Mouse (Mus musculus) liver, adult 2 months (tissue): ENCODE measurements at regions not wholly inside any gene's neighbourhood (a gene's known extent, or its start where the extent isn't known, plus 50 kb on each side); places are given as distances from the start of the nearest gene placed in this dataset.

Experiments used
- DNase-seq: peaks from one replicate; pipeline ENCODE4 v3.0.0-alpha.2; 2011; ENCODE audit warnings: low read depth, low spot score; ENCODE audit errors: extremely low read depth
- H3K27ac ChIP-seq: fragments of 200-500 bp; replicated peaks from 2 replicates; pipeline ENCODE4 v1.5.1; 2012; ENCODE audit warnings: low read depth, mild to moderate bottlenecking, control low read depth, inconsistent platforms, low read length; ENCODE audit not compliant: insufficient read depth
- H3K27me3 ChIP-seq: fragments of 200-500 bp; 2 replicates; pipeline ENCODE4 v1.6.1; 2012; ENCODE audit warnings: mild to moderate bottlenecking, moderate library complexity, low read length, inconsistent platforms; ENCODE audit not compliant: control insufficient read depth, insufficient read depth
- H3K36me3 ChIP-seq: fragments of 200-500 bp; 2 replicates; pipeline ENCODE4 v1.6.1; 2012; ENCODE audit warnings: low read length, inconsistent platforms; ENCODE audit not compliant: control insufficient read depth, insufficient read depth
- H3K4me1 ChIP-seq: fragments of 200-500 bp; 2 replicates; pipeline ENCODE4 v1.6.1; 2011; ENCODE audit warnings: low read length; ENCODE audit not compliant: control insufficient read depth, insufficient read depth
- H3K4me3 ChIP-seq: fragments of 200-500 bp; 2 replicates; pipeline ENCODE4 v1.5.1; 2011; ENCODE audit warnings: low read depth, mild to moderate bottlenecking, control low read depth, low read length, moderate library complexity; ENCODE audit not compliant: insufficient read depth
- H3K79me2 ChIP-seq: fragments of 200-500 bp; 2 replicates; pipeline ENCODE4 v1.6.1; 2012; ENCODE audit warnings: inconsistent platforms, mild to moderate bottlenecking, low read length, moderate library complexity; ENCODE audit not compliant: control insufficient read depth, insufficient read depth
- H3K9ac ChIP-seq: fragments of 200-500 bp; 2 replicates; pipeline ENCODE4 v1.6.1; 2012; ENCODE audit warnings: low read depth, mild to moderate bottlenecking, control low read depth, inconsistent platforms, low read length
- CTCF ChIP-seq: fragments of 200-500 bp; IDR thresholded peaks from 2 replicates; pipeline ENCODE4 v1.5.1; 2011; ENCODE audit warnings: low read depth, low read length, control low read depth
- POLR2A ChIP-seq: fragments of 200-500 bp; IDR thresholded peaks from 2 replicates; pipeline ENCODE4 v1.6.1; 2011; ENCODE audit warnings: low read length, control low read depth; ENCODE audit not compliant: insufficient read depth; ENCODE audit errors: extremely low read depth
- WGBS: fragments of 180-500 bp; shearing (Covaris S2); methylation state at CpG from one replicate; pipeline ENCODE4 v1.1.7; 2018; 5-methylcytosine and 5-hydroxymethylcytosine counted together

- DNase-seq: no peak
- TF ChIP-seq CTCF (no peak), POLR2A (no peak)
- H3K4me3 ChIP-seq: no peak overlapping the region
- H3K27me3 ChIP-seq: no peaks in the 10 kb centered on the region
- no peak overlapping the region for H3K27ac ChIP-seq
- H3K4me1 ChIP-seq: no peaks in the 10 kb centered on the region
- H3K9ac ChIP-seq: no peak overlapping the region
- no peaks in the 10 kb centered on the region for H3K79me2 ChIP-seq
- no peaks in the 10 kb centered on the region for H3K36me3 ChIP-seq
- 88% methylated on average over 3 of the region's 3 CpGs for WGBS
Observed at GRCm38 (mm10) chr4:142860441-142860840, 352.4 kb downstream of the Prdm2 start.

- DNase-seq: no peak
- Histone ChIP-seq H3K79me2 (no peaks in the 10 kb centered on the region), H3K27ac (no peak overlapping the region), H3K36me3 (no peaks in the 10 kb centered on the region), H3K4me1 (no peaks in the 10 kb centered on the region), H3K4me3 (no peak overlapping the region), H3K27me3 (no peaks in the 10 kb centered on the region), H3K9ac (no peak overlapping the region)
- WGBS: 62% methylated on average over 6 of the region's 6 CpGs
- TF ChIP-seq POLR2A: no peak
- no peak for TF ChIP-seq CTCF
Observed at GRCm38 (mm10) chr4:142856626-142857025, 356.2 kb downstream of the Prdm2 start.

- DNase-seq: no peak
- H3K79me2 ChIP-seq: no peaks in the 10 kb centered on the region
- H3K4me3 ChIP-seq: no peak overlapping the region
- no peaks in the 10 kb centered on the region for H3K4me1 ChIP-seq
- H3K36me3 ChIP-seq: no peaks in the 10 kb centered on the region
- no peak overlapping the region for H3K9ac ChIP-seq
- no peak overlapping the region for H3K27ac ChIP-seq
- TF ChIP-seq CTCF (no peak), POLR2A (no peak)
- WGBS: 83% methylated on average over 6 of the region's 6 CpGs
- no peaks in the 10 kb centered on the region for H3K27me3 ChIP-seq
Observed at GRCm38 (mm10) chr4:142855635-142856034, 357.2 kb downstream of the Prdm2 start.

- 95% methylated on average over 15 of the region's 15 CpGs for WGBS
- no peak overlapping the region for H3K9ac ChIP-seq
- no peaks in the 10 kb centered on the region for H3K4me1 ChIP-seq
- no peak overlapping the region for H3K27ac ChIP-seq
- H3K36me3 ChIP-seq: no peaks in the 10 kb centered on the region
- H3K4me3 ChIP-seq: no peak overlapping the region
- H3K27me3 ChIP-seq: no peaks in the 10 kb centered on the region
- H3K79me2 ChIP-seq: no peaks in the 10 kb centered on the region
- no peak for TF ChIP-seq POLR2A
- TF ChIP-seq CTCF: no peak
- DNase-seq: no peak
Observed at GRCm38 (mm10) chr4:142853924-142854323, 358.9 kb downstream of the Prdm2 start.

- Histone ChIP-seq H3K27ac (no peak overlapping the region), H3K4me3 (no peak overlapping the region), H3K27me3 (no peaks in the 10 kb centered on the region), H3K79me2 (no peaks in the 10 kb centered on the region), H3K36me3 (no peaks in the 10 kb centered on the region), H3K9ac (no peak overlapping the region), H3K4me1 (no peaks in the 10 kb centered on the region)
- TF ChIP-seq POLR2A: no peak
- TF ChIP-seq CTCF: no peak
- 85% methylated on average over 6 of the region's 6 CpGs for whole genome bisulfite sequencing
- DNase-seq: no peak
Observed at GRCm38 (mm10) chr4:142845066-142845696, 367.6 kb downstream of the Prdm2 start.

- Histone ChIP-seq H3K9ac (no peak overlapping the region), H3K4me3 (no peak overlapping the region), H3K27ac (no peak overlapping the region), H3K36me3 (no peaks in the 10 kb centered on the region), H3K4me1 (no peaks in the 10 kb centered on the region), H3K27me3 (no peaks in the 10 kb centered on the region), H3K79me2 (no peaks in the 10 kb centered on the region)
- peak; percentile 52 for DNase-seq
- TF ChIP-seq CTCF (no peak), POLR2A (no peak)
- 23% methylated on average over 4 of the region's 4 CpGs for WGBS
Observed at GRCm38 (mm10) chr4:142839540-142839939, 373.3 kb downstream of the Prdm2 start.
